Mouse (Mus musculus): ENCODE data around the gene Suz12.
"Not testable (repeated sequence)": the region's sequence is repeated elsewhere in the genome, so short reads cannot be mapped to it uniquely, and the experiment has no call there.

The Suz12 gene

GRCm38 (mm10) chr11:79992035-79992591 is 793 bp upstream of the Suz12 start:
- no peak for DNase-seq (ENCODE audit: low spot score in 2 of 2)

DNA sequence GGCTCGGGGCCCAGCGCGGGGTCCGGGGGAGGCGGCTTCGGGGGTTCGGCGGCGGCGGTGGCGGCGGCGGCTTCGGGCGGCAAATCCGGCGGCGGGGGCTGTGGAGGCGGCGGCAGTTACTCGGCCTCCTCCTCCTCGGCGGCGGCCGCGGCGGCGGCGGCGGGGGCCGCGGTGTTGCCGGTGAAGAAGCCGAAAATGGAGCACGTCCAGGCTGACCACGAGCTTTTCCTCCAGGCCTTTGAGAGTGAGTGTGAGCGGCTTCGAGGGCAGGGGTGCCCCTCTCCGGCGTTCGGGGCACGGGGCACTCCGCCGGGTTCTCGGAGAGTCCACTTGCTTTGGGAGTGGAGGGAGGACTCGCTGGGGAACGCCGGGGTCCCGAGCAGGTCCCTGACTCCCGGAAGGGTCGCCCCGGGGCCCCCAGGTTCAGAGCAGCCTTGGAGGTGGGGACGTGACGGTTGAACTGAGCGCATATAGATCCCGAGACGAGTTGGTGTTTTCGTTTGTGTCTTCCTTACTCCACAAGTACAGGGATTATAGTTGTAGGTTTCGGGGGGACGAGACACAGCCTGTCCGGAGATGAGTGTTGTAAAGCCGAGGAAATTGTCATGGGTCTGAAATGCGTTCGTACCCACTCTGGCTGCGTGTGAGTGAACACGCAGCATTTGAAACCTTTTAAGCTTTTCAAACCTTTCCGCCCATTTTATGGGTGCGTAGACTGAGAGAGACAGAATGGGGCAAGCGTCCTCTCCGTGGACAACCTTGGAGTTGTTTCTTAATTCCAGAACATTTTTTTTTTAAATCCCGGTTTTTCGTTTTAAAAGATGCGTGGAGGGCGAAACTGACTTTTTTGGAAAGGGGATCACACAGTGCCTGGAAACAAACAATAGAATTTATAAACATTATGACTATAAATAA is 707 bp downstream of the Suz12 start:
- DNase-seq (ENCODE audit: low spot score in 2 of 2) = peak in 1 of 2 experiments; percentile 8

GRCm38 (mm10) chr11:79994271-79994988 is 1.5 kb downstream of the Suz12 start:
- no peak for DNase-seq (ENCODE audit: low spot score in 2 of 2)

DNA sequence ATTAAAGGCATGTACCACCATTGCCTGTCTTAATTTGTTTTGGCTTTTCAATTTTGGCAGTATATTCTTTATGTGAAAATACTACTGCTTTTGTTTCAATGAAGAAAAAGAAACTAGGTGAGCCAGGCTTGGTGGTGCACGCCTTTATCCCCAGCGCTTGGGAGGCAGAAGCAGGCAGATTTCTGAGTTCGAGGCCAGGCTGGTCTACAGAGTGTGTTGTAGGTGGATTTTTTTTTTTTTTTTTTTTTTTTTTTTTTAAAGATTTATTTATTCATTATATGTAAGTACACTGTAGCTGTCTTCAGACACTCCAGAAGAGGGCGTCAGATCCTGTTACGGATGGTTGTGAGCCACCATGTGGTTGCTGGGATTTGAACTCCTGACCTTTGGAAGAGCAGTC is 23.6 kb downstream of the Suz12 start:
- not testable (repeated sequence) for DNase-seq (ENCODE audit: low spot score in 2 of 2)

DNA sequence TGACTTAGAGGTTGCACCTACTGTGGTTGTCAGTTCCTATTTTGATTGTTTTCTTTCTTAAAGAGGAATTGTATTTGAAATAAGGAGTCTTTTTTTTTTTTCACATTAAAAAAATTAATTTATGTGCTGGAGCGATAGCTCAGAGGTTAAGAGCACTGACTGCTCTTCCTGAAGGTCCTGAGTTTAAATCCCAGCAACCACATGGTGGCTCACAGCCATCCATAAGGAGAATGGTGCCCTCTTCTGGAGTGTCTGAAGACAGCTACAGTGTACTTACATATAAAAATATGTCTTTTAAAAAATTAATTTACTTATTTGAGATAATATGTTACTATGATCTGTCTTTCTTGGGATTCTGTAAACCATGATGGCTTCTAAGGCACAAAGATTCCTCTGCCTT is 26.9 kb downstream of the Suz12 start:
- DNase-seq (ENCODE audit: low spot score in 2 of 2) = no peak

GRCm38 (mm10) chr11:80021306-80021705 is 28.4 kb downstream of the Suz12 start:
- no peak for DNase-seq (ENCODE audit: low spot score in 2 of 2)

DNA sequence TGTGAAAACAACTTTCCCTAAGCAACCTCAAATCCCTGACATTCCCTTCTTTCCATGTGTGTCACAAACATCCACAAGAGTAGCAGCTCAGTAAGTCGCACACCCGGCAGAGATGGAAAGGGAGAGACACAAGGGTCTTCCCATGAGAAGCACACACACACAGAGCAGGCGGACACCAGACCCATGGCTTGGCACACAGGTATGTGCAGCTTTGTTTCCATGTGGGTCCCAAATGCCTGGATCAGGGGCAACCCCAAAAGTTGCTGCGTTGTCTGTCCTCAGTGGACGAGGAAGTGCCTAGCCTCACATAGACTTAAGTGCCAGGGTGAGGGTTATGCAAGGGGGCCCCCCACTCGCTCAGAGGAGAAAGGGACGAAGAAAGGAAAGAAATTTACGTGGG is 44.6 kb downstream of the Suz12 start:
- no peak for DNase-seq (ENCODE audit: low spot score in 2 of 2)

GRCm38 (mm10) chr11:80042615-80043418 is 49.9 kb downstream of the Suz12 start:
- DNase-seq (ENCODE audit: low spot score in 2 of 2) = peak in 1 of 2 experiments; percentile 32

GRCm38 (mm10) chr11:80043419-80043817 is 50.5 kb downstream of the Suz12 start:
- DNase-seq (ENCODE audit: low spot score in 2 of 2) = no peak

GRCm38 (mm10) chr11:80046856-80047255 is 54.0 kb downstream of the Suz12 start:
- DNase-seq (ENCODE audit: low spot score in 2 of 2) = no peak

- no peak for DNase-seq (ENCODE audit: low spot score in 2 of 2)
These were observed 57.2 kb downstream of the Suz12 start for GRCm38 (mm10) chr11:80050088-80050487.

DNA sequence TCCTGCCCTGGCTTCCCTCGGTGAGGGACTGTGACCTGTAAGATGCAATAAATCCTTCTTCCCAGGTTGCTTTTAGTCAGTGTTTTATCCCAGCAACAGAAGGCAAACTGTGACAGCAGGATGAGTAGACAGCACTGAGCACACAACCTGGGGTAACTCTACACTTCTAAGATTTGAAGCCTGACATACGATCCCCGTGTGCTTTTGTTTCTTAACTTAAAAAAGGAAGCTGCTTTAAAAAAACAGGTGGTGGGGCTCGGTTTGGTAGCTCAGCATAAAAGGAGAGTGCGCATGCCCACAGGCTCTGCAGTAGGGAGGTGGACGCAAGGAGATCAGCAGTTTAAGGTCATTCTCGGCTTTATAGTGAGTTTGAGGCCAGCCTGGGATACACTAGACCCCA is 59.5 kb downstream of the Suz12 start:
- DNase-seq (ENCODE audit: low spot score in 2 of 2) = no peak

DNA sequence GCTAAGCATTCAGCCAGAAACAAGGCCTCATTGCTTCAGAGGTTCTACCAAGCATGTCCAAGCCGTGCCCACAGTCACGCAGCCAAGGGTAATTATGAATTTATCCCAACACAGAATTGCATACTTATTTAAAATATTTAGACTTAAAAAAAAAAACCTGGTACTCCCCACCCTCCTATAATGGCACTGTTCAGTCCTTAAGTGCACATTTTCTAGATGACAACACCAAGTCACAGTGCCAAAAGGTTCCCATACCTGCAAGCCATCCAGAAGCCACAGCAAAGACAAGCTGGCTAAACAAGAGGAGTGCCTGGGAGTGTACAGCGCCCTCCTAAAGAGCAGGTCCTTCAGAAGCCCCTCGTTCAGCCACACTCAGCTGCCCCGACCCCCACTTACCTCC is 60.3 kb downstream of the Suz12 start:
- no peak for DNase-seq (ENCODE audit: low spot score in 2 of 2)

- no peak for DNase-seq (ENCODE audit: low spot score in 2 of 2)
These were observed 61.8 kb downstream of the Suz12 start for GRCm38 (mm10) chr11:80054659-80055058.

DNA sequence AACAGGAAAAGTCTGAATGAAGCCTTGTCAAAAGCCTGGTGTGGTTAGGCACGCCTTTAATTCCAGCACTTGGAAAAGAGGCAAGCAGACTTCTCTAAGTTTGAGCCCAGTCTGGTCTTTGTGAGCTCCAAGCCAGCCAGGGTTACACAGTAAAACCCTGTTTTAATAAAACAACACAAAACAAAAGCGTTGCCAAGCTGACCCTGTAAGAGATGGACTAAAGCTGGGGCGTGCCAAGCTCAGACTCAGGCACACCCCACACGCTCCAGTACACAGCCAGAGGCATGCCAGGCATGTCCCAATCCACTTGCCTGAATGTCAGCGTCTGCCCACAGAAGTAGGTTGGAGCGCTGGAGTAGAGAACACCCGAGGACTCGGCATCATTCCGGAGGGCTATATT is 63.2 kb downstream of the Suz12 start:
- DNase-seq (ENCODE audit: low spot score in 2 of 2) = no peak

- DNase-seq (ENCODE audit: low spot score in 2 of 2) = peak; percentile 44 to 53
These were observed 69.3 kb downstream of the Suz12 start for GRCm38 (mm10) chr11:80062159-80062558.

DNA sequence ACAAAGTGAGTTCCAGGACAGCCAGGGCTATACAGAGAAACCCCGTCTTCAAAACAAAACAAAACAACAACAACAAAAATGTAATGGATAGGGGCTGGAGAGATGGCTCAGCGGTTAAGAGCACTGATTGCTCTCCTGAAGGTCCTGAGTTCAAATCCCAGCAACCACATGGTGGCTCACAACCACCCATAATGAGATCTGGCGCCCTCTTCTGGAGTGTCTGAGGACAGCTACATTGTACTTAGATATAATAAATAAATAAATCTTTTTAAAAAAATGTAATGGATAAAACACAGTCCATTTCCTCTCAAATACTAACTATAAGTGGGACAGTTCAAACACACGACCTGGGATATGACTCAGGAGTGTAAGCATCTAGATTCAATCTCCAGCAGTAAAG is 73.5 kb downstream of the Suz12 start:
- DNase-seq (ENCODE audit: low spot score in 2 of 2) = not testable (repeated sequence)

DNA sequence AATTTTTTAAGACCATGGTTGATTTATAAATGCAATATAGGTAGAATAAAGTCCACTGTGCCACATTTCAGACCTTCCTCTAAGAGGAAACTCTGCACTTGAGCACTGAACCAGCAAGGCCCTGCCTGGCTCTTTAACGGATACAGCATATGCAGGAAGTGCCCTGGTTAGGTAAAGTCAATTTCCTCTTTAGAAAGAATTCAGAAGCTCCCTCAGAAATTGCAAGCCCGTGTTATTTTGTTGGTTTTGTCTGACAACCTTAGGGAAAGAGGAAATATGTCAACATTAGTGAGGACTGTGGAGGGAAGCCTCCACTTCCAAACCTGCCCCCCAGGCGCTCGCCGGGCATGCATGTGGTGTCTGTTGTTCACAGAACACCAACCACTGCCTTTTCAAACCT is 74.7 kb downstream of the Suz12 start:
- no peak for DNase-seq (ENCODE audit: low spot score in 2 of 2)

GRCm38 (mm10) chr11:80069815-80070214 is 76.9 kb downstream of the Suz12 start:
- DNase-seq (ENCODE audit: low spot score in 2 of 2) = no peak

DNA sequence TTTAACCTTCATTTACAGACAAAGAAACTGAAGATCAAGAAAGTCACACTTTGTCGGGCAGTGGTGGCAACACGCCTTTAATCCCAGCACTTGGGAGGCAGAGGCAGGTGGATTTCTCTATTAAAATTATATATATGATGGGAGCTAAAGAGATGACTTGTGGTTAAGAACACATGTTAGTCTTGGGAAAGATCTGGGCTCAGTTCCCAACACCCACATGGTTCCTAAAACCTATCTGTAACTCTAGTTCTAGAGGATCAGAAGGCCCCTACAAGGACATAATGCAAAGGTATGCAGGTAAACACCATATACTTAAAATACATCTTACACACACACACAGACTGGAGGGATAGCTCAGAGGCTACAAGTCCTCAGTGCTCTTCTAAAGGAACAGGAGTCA is 78.1 kb downstream of the Suz12 start:
- DNase-seq (ENCODE audit: low spot score in 2 of 2) = no peak

GRCm38 (mm10) chr11:80072365-80072764 is 79.5 kb downstream of the Suz12 start:
- DNase-seq (ENCODE audit: low spot score in 2 of 2) = no peak
